Mouse (Mus musculus) G1E (cell line): ENCODE results near the gene Spz1.

Experiments
- CTCF ChIP-seq: IDR thresholded peaks from 2 replicates; pipeline ENCODE4 v1.5.1; 2012; ENCODE audit warnings: low read depth, low read length, inconsistent platforms, mixed read lengths
- GATA1 ChIP-seq: IDR thresholded peaks from 2 replicates; pipeline ENCODE4 v1.6.1; 2012; ENCODE audit warnings: borderline replicate concordance, low read length, inconsistent platforms, mixed read lengths
- GATA2 ChIP-seq: IDR thresholded peaks from 2 replicates; pipeline ENCODE4 v1.6.1; 2012; ENCODE audit warnings: low read depth, low read length, inconsistent platforms, borderline replicate concordance
- TAL1 ChIP-seq: conservative IDR thresholded peaks from 2 replicates; pipeline ENCODE4 v1.6.1; 2012; ENCODE audit warnings: low read depth, low read length, inconsistent platforms, mixed read lengths

DNA sequence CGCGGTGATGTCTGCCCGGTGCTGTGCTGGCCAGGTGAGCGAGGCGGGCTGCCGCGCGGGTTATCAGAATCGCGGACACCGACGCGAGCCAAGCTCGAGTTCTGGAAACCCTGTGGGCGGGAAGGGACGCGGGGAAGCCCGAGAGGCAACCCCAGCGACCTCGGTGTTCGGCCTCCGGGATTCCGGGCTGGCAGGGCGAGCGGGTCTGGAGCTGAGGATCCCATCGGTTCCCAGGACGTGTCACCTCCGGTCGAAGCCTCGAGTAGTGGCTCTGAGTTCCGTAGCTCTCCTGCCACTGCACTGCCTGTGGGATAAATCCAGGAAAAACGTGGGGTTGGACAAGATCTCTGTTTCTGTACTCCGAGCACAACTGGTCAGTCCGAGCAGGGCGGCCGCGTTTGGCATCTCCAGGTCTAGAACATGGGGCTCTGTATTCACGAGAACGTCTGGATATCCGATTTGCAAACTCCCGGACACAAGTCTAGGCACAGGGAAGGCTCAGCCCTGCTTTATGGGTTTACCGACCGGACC, 35.3 kb upstream of the Spz1 start:
- TF ChIP-seq GATA1 (no peak), CTCF (no peak), GATA2 (no peak), TAL1 (no peak)
